Mouse (Mus musculus) kidney, postnatal 0 days (tissue): Measurements from ENCODE around the gene Cep83. TPM values are rescaled to one million over a fixed set of nuclear protein-coding genes. Genes with fewer than 3 reads are reported as not detected.

Source experiments
- ATAC-seq: fragments of 200-750 bp; cut with Nextera tagmentation; replicated peaks from 2 replicates; pipeline ENCODE4 v1.8.0; 2017; ENCODE audit warnings: low read depth, moderate number of reproducible peaks, moderate TSS enrichment, moderate library complexity; ENCODE audit not compliant: low FRiP score
- DNase-seq: peaks from one replicate; pipeline ENCODE4 v3.0.0-alpha.2; 2016; ENCODE audit warnings: low spot score
- H3K27ac ChIP-seq: fragments of 300-500 bp; sonication (generic); 2 replicates; pipeline ENCODE4 v1.5.1; 2014; ENCODE audit warnings: mild to moderate bottlenecking
- H3K27me3 ChIP-seq: fragments of 300-500 bp; sonication (generic); 2 replicates; pipeline ENCODE4 v1.6.1; 2014; ENCODE audit warnings: low read length, mixed read lengths; ENCODE audit not compliant: insufficient read depth
- H3K36me3 ChIP-seq: fragments of 300-500 bp; sonication (generic); 2 replicates; pipeline ENCODE4 v1.6.1; 2014; ENCODE audit warnings: low read length, mixed read lengths; ENCODE audit not compliant: insufficient read depth
- H3K4me1 ChIP-seq: fragments of 300-500 bp; sonication (generic); replicated peaks from 2 replicates; pipeline ENCODE4 v1.6.1; 2014; ENCODE audit warnings: antibody characterized with exemption, low read length, mixed read lengths; ENCODE audit not compliant: insufficient read depth
- H3K4me2 ChIP-seq: fragments of 300-500 bp; sonication (generic); 2 replicates; pipeline ENCODE4 v1.6.1; 2014; ENCODE audit warnings: mild to moderate bottlenecking, low read length, moderate library complexity, mixed read lengths
- H3K4me3 ChIP-seq: fragments of 300-500 bp; sonication (generic); replicated peaks from 2 replicates; pipeline ENCODE4 v1.5.1; 2014; ENCODE audit warnings: low read depth, low read length
- H3K9ac ChIP-seq: fragments of 300-500 bp; sonication (generic); 2 replicates; pipeline ENCODE4 v1.6.1; 2014; ENCODE audit warnings: low read depth, low read length
- H3K9me3 ChIP-seq: fragments of 300-500 bp; sonication (generic); replicated peaks from 2 replicates; pipeline ENCODE4 v1.6.1; 2016; ENCODE audit warnings: low read length, inconsistent platforms, mixed read lengths
- CTCF ChIP-seq: IDR thresholded peaks from 2 replicates; pipeline ENCODE4 v1.5.1; 2016; ENCODE audit warnings: antibody characterized with exemption, low read depth, mild to moderate bottlenecking, moderate library complexity
- WGBS: fragments of 180-500 bp; shearing (Covaris S2); extraction: QIAGEN DNeasy Blood & Tissue Kit; methylation state at CpG from one replicate; pipeline ENCODE4 v1.1.7; 2014; 5-methylcytosine and 5-hydroxymethylcytosine counted together
- polyA plus RNA-seq: library from polyadenylated mRNA; unstranded; fragments of >200 nt; fragmentation: Nextera tagmentation; extraction: Ambion mirVana; gene quantifications from 2 replicates; pipeline ENCODE4 v1.2.1, GENCODE M21; 2015

Gene Cep83
- polyA plus RNA-seq, 1 experiment from 2014 or later, result 16.4 TPM

- no peaks in the 10 kb centered on the region for H3K27me3 ChIP-seq
- H3K4me3 ChIP-seq, result no peak overlapping the region
- no peak for ATAC-seq
Measured at GRCm38 (mm10) chr10:94793914-94794313, 105.5 kb downstream of the Cep83 start.

GRCm38 (mm10) chr10:94794666-94795244, 106.3 kb downstream of the Cep83 start:
- H3K4me2 ChIP-seq, result no peak overlapping the region
- no peak overlapping the region for H3K27ac ChIP-seq
- H3K9me3 ChIP-seq, result no peaks in the 10 kb centered on the region
- no peaks in the 10 kb centered on the region for H3K4me1 ChIP-seq
- DNase-seq, result no peak
- H3K27me3 ChIP-seq, result no peaks in the 10 kb centered on the region
- no peak overlapping the region for H3K9ac ChIP-seq
- TF ChIP-seq CTCF, result no peak
- H3K4me3 ChIP-seq, result no peak overlapping the region
- no peaks in the 10 kb centered on the region for H3K36me3 ChIP-seq
- ATAC-seq, result no peak
- 89% methylated on average over 5 of the region's 5 CpGs for WGBS

More at GRCm38 (mm10) chr10:94793914-94794313, 105.5 kb downstream of the Cep83 start:
- H3K36me3 ChIP-seq, result no peaks in the 10 kb centered on the region
- no peak for DNase-seq
- H3K4me1 ChIP-seq, result no peaks in the 10 kb centered on the region
- H3K9ac ChIP-seq, result no peak overlapping the region
- H3K4me2 ChIP-seq, result no peak overlapping the region
- H3K9me3 ChIP-seq, result no peaks in the 10 kb centered on the region
- TF ChIP-seq CTCF, result no peak
- WGBS, result 94% methylated on average over 3 of the region's 3 CpGs
- H3K27ac ChIP-seq, result no peak overlapping the region

DNA sequence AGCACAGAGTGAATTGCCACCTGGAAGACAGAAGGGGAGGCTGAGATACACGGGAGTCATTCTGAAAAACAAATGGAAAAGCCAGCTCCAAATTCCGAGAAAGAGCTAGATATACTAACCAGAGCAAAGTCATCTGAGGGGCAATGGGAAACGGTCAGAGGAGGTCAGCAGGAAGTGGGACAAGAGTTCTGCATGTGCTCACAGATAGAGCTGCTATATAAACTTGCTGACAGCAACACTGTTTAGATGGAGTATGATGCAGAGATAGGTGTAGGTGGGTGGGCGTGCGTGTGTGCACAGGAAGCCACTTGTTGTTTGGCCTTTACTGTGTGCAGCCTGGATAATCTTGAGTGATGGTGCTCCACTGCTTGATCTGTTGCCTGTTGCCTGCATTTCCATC, 109.7 kb downstream of the Cep83 start:
- DNase-seq, result no peak
- no peak for ATAC-seq
- H3K9ac ChIP-seq, result no peak overlapping the region
- H3K4me1 ChIP-seq, result no peaks in the 10 kb centered on the region
- no peak overlapping the region for H3K27ac ChIP-seq
- no peaks in the 10 kb centered on the region for H3K9me3 ChIP-seq
- no peak for TF ChIP-seq CTCF
- H3K4me2 ChIP-seq, result no peak overlapping the region
- no peaks in the 10 kb centered on the region for H3K36me3 ChIP-seq
- no peaks in the 10 kb centered on the region for H3K27me3 ChIP-seq
- H3K4me3 ChIP-seq, result no peak overlapping the region
- WGBS, result 66% methylated on average over 5 of the region's 5 CpGs

- DNase-seq (no peak), ATAC-seq (no peak)
- Histone ChIP-seq H3K27ac (no peak overlapping the region), H3K9me3 (no peaks in the 10 kb centered on the region), H3K27me3 (no peaks in the 10 kb centered on the region), H3K4me1 (no peaks in the 10 kb centered on the region), H3K36me3 (no peaks in the 10 kb centered on the region), H3K4me3 (no peak overlapping the region), H3K4me2 (no peak overlapping the region), H3K9ac (no peak overlapping the region)
- WGBS, result 36% methylated on average over 2 of the region's 2 CpGs
- TF ChIP-seq CTCF, result no peak
Measured at GRCm38 (mm10) chr10:94799485-94800239, 111.2 kb downstream of the Cep83 start.

- Histone ChIP-seq H3K4me2 (no peak overlapping the region), H3K4me1 (no peaks in the 10 kb centered on the region), H3K9ac (no peak overlapping the region), H3K27me3 (no peaks in the 10 kb centered on the region), H3K9me3 (no peaks in the 10 kb centered on the region), H3K27ac (no peak overlapping the region), H3K4me3 (no peak overlapping the region), H3K36me3 (no peaks in the 10 kb centered on the region)
- TF ChIP-seq CTCF, result no peak
- DNase-seq, result no peak
- ATAC-seq, result no peak
- WGBS, result 82% methylated on average over 7 of the region's 7 CpGs
Measured at GRCm38 (mm10) chr10:94800677-94801354, 112.4 kb downstream of the Cep83 start.

DNA sequence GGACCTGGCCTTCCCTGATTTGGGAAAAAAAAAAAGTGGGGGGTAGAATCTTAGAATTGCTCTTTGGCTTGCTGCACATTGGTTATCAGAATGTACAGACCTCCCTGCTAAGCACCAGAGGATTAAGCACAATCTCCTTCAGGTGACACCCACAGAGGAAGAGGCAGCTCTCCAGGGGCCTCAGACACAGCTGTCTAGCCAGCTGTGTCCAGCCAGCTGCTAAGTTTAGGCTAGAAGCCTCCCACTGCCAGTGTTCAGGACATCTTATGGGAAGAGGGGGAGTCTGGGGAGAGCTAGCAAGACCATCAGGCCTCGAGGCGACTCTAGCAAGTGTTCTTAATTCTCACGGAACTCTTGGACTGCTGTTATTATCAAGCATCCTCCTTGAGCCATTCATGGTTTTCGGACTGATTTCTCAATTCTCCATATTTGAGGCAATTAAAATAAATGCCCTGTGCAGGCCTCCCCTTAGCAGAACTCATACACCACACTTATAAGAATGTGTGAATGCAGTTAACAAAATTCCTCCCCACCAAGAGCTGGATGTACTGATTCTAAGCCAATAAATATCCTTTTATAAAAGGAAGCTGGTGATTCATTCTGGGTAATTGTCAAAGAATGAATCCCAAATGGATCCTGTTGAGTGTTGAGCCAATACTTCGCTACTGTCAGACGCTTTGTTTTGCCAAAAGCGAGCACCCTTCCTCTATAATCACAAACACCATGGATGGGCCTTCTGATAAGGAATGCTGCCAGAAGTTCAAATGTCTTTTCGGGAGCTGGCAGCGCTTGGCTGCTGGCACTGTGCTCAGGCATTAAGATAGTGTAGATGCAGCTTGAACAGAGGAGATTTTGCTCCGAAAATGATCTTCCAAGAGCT, 115.8 kb downstream of the Cep83 start:
- H3K27ac ChIP-seq, result no peak overlapping the region
- ATAC-seq, result no peak
- DNase-seq, result no peak

More for the DNA sequence above, 115.8 kb downstream of the Cep83 start:
- H3K9ac ChIP-seq, result no peak overlapping the region
- no peaks in the 10 kb centered on the region for H3K4me1 ChIP-seq
- TF ChIP-seq CTCF, result no peak
- no peaks in the 10 kb centered on the region for H3K27me3 ChIP-seq
- no peak overlapping the region for H3K4me3 ChIP-seq
- no peaks in the 10 kb centered on the region for H3K36me3 ChIP-seq
- no peaks in the 10 kb centered on the region for H3K9me3 ChIP-seq
- WGBS, result 80% methylated on average over 10 of the region's 10 CpGs
- no peak overlapping the region for H3K4me2 ChIP-seq
